Mouse (Mus musculus) spleen, adult 2 months (tissue): Measurements from ENCODE around the gene Bcl10.

ENCODE experiments used
- CTCF ChIP-seq: fragments of 200-500 bp; IDR thresholded peaks from 2 replicates; pipeline ENCODE4 v1.5.1; 2011; ENCODE audit warnings: mild to moderate bottlenecking, inconsistent platforms; ENCODE audit not compliant: insufficient read depth, insufficient read length, insufficient replicate concordance; ENCODE audit errors: extremely low read depth
- POLR2A ChIP-seq: fragments of 200-500 bp; IDR thresholded peaks from 2 replicates; pipeline ENCODE4 v1.6.1; 2011; ENCODE audit warnings: low read depth, low read length, inconsistent platforms

- TF ChIP-seq POLR2A (no peak), CTCF (no peak)
Measured at GRCm38 (mm10) chr3:145945904-145946303, 23.3 kb downstream of the Bcl10 start.
